Mouse (Mus musculus) cortical plate, adult 2 months (tissue): ENCODE measurements around the gene Ankrd39. TPM values are rescaled to one million over a fixed set of nuclear protein-coding genes. Genes with fewer than 3 reads are reported as not detected.

ENCODE experiments used
- H3K27ac ChIP-seq: fragments of 200-500 bp; 2 replicates; pipeline ENCODE4 v1.5.1; 2012; ENCODE audit warnings: low read length, control low read depth, inconsistent platforms; ENCODE audit not compliant: insufficient read depth
- H3K4me1 ChIP-seq: fragments of 200-500 bp; 2 replicates; pipeline ENCODE4 v1.6.1; 2011; ENCODE audit warnings: low read length; ENCODE audit not compliant: control insufficient read depth, insufficient read depth
- H3K4me3 ChIP-seq: fragments of 200-500 bp; 2 replicates; pipeline ENCODE4 v1.5.1; 2011; ENCODE audit warnings: mild to moderate bottlenecking, low read length, control low read depth; ENCODE audit not compliant: insufficient read depth
- CTCF ChIP-seq: fragments of 200-500 bp; IDR thresholded peaks from 2 replicates; pipeline ENCODE4 v1.5.1; 2011; ENCODE audit warnings: mild to moderate bottlenecking, control low read depth, low read length; ENCODE audit not compliant: insufficient read depth; ENCODE audit errors: extremely low read depth
- POLR2A ChIP-seq: fragments of 200-500 bp; IDR thresholded peaks from 2 replicates; pipeline ENCODE4 v1.6.1; 2011; ENCODE audit warnings: mild to moderate bottlenecking, low read length, control low read depth; ENCODE audit not compliant: insufficient read depth; ENCODE audit errors: extremely low read depth
- polyA plus RNA-seq: library from polyadenylated mRNA; depleted of rRNA; stranded (reverse); fragments of >200 nt; gene quantifications from 2 replicates; pipeline ENCODE4 v1.2.3, GENCODE M21; 2012

The Ankrd39 gene
- polyA plus RNA-seq, 1 experiment = 20.0 TPM

- Histone ChIP-seq H3K4me1 (no peaks in the 10 kb centered on the region), H3K27ac (no peak overlapping the region), H3K4me3 (no peak overlapping the region)
- TF ChIP-seq POLR2A (no peak), CTCF (no peak)
These were observed 21.5 kb downstream of the Ankrd39 start for GRCm38 (mm10) chr1:36525774-36526173.

- no peak for TF ChIP-seq CTCF
- TF ChIP-seq POLR2A = no peak
- Histone ChIP-seq H3K4me1 (no peaks in the 10 kb centered on the region), H3K4me3 (no peak overlapping the region), H3K27ac (no peak overlapping the region)
These were observed 23.2 kb downstream of the Ankrd39 start for GRCm38 (mm10) chr1:36524058-36524457.

DNA sequence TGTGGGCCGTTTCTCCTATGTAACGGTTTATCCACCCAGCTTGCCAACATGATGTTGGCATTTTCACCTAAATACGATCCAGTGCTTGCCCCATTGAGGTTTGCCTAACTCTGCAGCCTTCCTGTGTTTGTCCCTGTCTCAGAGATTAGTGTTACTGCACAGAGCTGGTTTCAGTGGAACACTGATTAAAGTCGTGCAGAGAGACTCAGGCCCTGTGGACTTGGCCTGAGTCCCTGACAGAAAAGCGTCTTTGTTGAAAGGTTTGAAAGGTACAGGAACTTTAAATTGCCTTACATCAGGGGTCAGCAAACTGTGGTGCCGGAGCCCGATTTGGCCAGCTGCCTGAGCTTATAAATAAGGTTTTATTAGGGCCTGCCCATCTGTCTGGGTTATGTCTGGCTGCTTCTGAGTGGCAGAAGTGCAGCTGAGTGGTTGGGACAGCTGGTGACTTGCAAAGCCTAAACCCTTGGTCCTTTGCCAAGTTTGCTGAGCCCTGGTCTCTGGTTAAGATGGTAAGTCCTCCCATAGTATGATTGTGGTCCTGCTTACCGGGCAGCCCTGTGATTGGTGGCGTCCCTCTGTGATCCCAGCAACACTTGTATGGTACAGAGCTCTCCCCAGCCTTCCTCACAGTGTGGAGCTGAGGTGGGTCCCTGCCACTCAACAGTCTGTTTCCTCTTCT is 23.8 kb downstream of the Ankrd39 start:
- no peak overlapping the region for H3K4me3 ChIP-seq
- no peak overlapping the region for H3K27ac ChIP-seq
- TF ChIP-seq CTCF (no peak), POLR2A (no peak)
- H3K4me1 ChIP-seq = no peaks in the 10 kb centered on the region

GRCm38 (mm10) chr1:36522210-36522609 is 25.0 kb downstream of the Ankrd39 start:
- TF ChIP-seq CTCF (no peak), POLR2A (no peak)
- Histone ChIP-seq H3K27ac (no peak overlapping the region), H3K4me3 (no peak overlapping the region), H3K4me1 (peaks cover 3% of the 10 kb centered on the region; the same call in 1 of the 2 replicates)

- peaks cover 3% of the 10 kb centered on the region; the same call in 1 of the 2 replicates for H3K4me1 ChIP-seq
- H3K4me3 ChIP-seq = no peak overlapping the region
- H3K27ac ChIP-seq = no peak overlapping the region
- TF ChIP-seq CTCF (no peak), POLR2A (no peak)
These were observed 27.6 kb downstream of the Ankrd39 start for GRCm38 (mm10) chr1:36519626-36520025.

- H3K4me3 ChIP-seq = no peak overlapping the region
- no peak overlapping the region for H3K27ac ChIP-seq
- H3K4me1 ChIP-seq = peaks cover 3% of the 10 kb centered on the region; the same call in 1 of the 2 replicates
- TF ChIP-seq CTCF (no peak), POLR2A (no peak)
These were observed 29.0 kb downstream of the Ankrd39 start for GRCm38 (mm10) chr1:36518259-36518658.

- Histone ChIP-seq H3K4me1 (peaks cover 3% of the 10 kb centered on the region; the same call in 1 of the 2 replicates), H3K27ac (no peak overlapping the region), H3K4me3 (peak overlapping the region; percentile 42; the same call in 1 of the 2 replicates)
- TF ChIP-seq POLR2A = no peak
- peak; percentile 22; the same call in 1 of the 2 replicates for TF ChIP-seq CTCF
These were observed 33.5 kb downstream of the Ankrd39 start for GRCm38 (mm10) chr1:36513718-36514117.

DNA sequence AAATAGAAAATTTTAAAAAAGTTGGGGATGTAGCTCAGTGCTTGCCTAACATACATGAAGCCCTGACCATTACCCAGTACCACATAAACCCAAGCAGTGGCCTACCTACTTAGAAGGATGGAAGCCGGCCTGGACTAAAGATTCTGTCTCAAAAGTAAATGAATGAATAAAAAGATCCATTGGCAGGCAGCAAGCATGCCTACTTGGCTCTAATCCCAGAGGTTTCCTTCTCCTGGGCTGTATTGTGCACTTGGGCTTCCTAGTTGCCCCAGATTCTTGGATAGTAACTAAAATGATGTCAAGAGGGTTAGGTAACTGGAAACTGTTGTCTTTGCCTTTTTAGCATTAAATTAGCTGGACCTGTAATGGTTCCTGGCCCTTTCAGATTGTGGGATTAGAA is 33.9 kb downstream of the Ankrd39 start:
- H3K27ac ChIP-seq = no peak overlapping the region
- H3K4me3 ChIP-seq = peak overlapping the region; percentile 42
- no peak for TF ChIP-seq CTCF
- no peak for TF ChIP-seq POLR2A
- H3K4me1 ChIP-seq = peaks cover 3% of the 10 kb centered on the region; the same call in 1 of the 2 replicates

GRCm38 (mm10) chr1:36512966-36513280 is 34.3 kb downstream of the Ankrd39 start:
- H3K4me3 ChIP-seq = peak overlapping the region; percentile 42
- TF ChIP-seq POLR2A = no peak
- TF ChIP-seq CTCF = no peak
- H3K27ac ChIP-seq = 0 out of 2 replicates have a peak overlapping the region, but pooled peaks have one; percentile 0
- H3K4me1 ChIP-seq = peaks cover 2% of the 10 kb centered on the region; the same call in 1 of the 2 replicates
